Mouse (Mus musculus): ENCODE data around the gene Ndufs7. TPM values are rescaled to one million over a fixed set of nuclear protein-coding genes. Genes with fewer than 3 reads are reported as not detected.

Gene Ndufs7
- 188 and 220 TPM in 2 replicates for polyA plus RNA-seq (2012; rRNA removed)

DNA sequence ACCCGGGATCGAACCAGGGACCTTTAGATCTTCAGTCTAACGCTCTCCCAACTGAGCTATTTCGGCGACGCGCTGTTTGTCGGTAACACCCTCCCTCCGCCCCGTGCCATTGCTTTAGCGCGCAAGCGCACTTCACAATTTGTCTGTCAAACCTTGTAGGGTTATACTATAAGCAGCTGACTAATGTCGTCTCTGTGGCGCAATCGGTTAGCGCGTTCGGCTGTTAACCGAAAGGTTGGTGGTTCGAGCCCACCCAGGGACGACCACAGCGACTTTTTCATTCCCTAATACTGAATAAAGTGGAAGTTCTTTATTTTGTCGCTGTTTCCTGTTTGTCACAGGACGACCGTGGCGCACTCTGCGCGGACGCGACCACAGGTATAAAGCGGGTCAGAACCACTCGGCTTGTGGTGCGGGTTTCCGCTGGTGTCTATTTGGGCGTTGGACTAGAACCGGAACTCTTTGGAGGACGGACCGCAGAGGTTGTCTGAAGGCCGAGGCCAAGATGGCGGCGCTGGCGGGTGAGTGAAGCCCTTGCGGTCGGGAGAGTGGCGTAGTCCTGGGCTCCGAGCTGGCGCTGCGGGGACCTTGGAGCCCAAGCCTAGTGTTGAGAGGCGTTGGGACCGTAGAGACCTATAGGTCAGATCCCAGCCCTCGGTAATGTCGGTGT lies at the start of gene Ndufs7:
TSS of gene Ndufs7 (plus strand) at position 151 of the 670 bp plus-strand sequence.

GRCm38 (mm10) chr10:80226416-80227165 lies 22.3 kb upstream of the Ndufs7 start, which contains the start of gene Mum1:
TSS of gene Mum1 (plus strand) at chr10:80226434.

DNA sequence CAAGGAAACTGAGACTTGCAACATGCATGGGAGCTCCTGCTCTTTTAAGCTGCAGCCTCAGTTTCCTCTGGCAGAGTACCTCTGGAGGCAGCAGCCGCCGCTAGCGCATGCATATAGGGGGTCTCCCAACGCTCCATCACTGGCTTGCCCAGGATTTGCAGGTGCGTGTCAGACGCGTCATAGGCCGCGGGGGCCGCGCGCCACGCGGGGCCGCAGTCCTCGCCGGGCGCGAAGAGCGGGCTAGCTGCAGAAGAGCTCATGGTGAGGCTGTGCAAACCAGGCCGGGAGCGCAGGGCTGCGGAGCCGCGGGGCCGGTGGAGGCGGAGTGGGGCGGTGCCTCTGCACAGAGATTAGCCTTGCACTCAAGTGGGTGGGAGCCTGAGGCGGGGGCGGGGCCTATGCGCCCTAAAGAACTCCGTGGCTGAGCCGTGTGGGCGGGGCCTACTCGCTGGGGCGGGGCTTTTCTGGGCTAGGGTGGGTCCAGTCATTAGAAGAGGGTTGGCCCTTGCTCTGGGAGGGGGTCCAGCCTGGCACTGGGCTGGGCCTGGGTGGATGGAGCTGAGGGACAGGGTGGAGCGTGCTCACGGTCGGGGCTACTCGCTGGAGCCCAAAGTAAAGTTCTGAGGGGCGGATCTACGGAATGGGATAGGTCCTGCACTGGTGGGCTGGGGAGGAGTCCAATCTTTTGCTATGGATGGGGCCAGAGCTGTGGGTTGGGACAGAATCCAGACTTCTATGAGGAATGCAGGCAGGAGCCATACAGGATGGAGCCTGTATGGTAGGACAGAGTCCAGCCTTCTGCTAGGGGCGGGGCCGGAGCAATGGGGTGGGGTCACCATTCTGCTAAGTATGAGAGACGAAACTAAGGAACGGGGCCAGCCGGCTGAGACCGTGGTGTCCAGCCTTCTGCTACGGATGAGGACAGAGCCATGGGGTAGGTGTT lies 12.0 kb downstream of the Ndufs7 start, which contains the start of the genes Gamt and Dazap1:
TSS of gene Gamt (minus strand) at position 371 of the 943 bp plus-strand sequence.
TSS of gene Dazap1 (plus strand) at position 845 of the 943 bp plus-strand sequence.

GRCm38 (mm10) chr10:80292251-80293146 lies 43.6 kb downstream of the Ndufs7 start, which contains the start of gene Rps15:
TSS of gene Rps15 (plus strand) at chr10:80292453.

GRCm38 (mm10) chr10:80295618-80296425 lies 46.9 kb downstream of the Ndufs7 start, which contains the start of gene Apc2:
TSS of gene Apc2 (plus strand) at chr10:80295977.

Other genes starting within 250 kb of the Ndufs7 start
- 12.5 and 14.7 TPM in 2 replicates for gene Arhgap45, start 232.5 kb upstream of the Ndufs7 start, polyA plus RNA-seq (2012; rRNA removed)
- 194 and 280 TPM in 2 replicates for gene Polr2e, start 209.3 kb upstream of the Ndufs7 start, polyA plus RNA-seq (2012; rRNA removed)
- 416 and 440 TPM in 2 replicates for gene Gpx4, start 202.0 kb upstream of the Ndufs7 start, polyA plus RNA-seq (2012; rRNA removed)
- 16.6 and 19.3 TPM in 2 replicates for gene Sbno2, start 143.6 kb upstream of the Ndufs7 start, polyA plus RNA-seq (2012; rRNA removed)
- gene Stk11, start 133.3 kb upstream of the Ndufs7 start, polyA plus RNA-seq (2012; rRNA removed), result 119 and 142 TPM in 2 replicates
- gene Atp5d, start 110.5 kb upstream of the Ndufs7 start, polyA plus RNA-seq (2012; rRNA removed), result 329 and 334 TPM in 2 replicates
- gene Cbarp, start 108.3 kb upstream of the Ndufs7 start, polyA plus RNA-seq (2012; rRNA removed), result 33.8 and 39.4 TPM in 2 replicates
- gene Midn, start 100.8 kb upstream of the Ndufs7 start, polyA plus RNA-seq (2012; rRNA removed), result 171 and 228 TPM in 2 replicates
- gene Cirbp, start 83.1 kb upstream of the Ndufs7 start, polyA plus RNA-seq (2012; rRNA removed), result 260 and 305 TPM in 2 replicates
- 15.7 and 18.1 TPM in 2 replicates for gene 1600002K03Rik, start 76.2 kb upstream of the Ndufs7 start, polyA plus RNA-seq (2012; rRNA removed)
- 47.6 and 65.6 TPM in 2 replicates for gene Efna2, start 69.6 kb upstream of the Ndufs7 start, polyA plus RNA-seq (2012; rRNA removed)
- gene Mum1, start 22.7 kb upstream of the Ndufs7 start, polyA plus RNA-seq (2012; rRNA removed), result 115 and 164 TPM in 2 replicates
- 11.8 and 25.1 TPM in 2 replicates for gene Gamt, start 11.9 kb downstream of the Ndufs7 start, polyA plus RNA-seq (2012; rRNA removed)
- 156 and 213 TPM in 2 replicates for gene Dazap1, start 12.4 kb downstream of the Ndufs7 start, polyA plus RNA-seq (2012; rRNA removed)
- 3,440 and 4,629 TPM in 2 replicates for gene Rps15, start 43.3 kb downstream of the Ndufs7 start, polyA plus RNA-seq (2012; rRNA removed)
- gene Apc2, start 46.9 kb downstream of the Ndufs7 start, polyA plus RNA-seq (2012; rRNA removed), result 48.8 and 63.3 TPM in 2 replicates
- 30.4 and 34.3 TPM in 2 replicates for gene 2310011J03Rik, start 71.4 kb downstream of the Ndufs7 start, polyA plus RNA-seq (2012; rRNA removed)
- 3.1 and 4.9 TPM in 2 replicates for gene Pcsk4, start 80.4 kb downstream of the Ndufs7 start, polyA plus RNA-seq (2012; rRNA removed)
- gene Reep6, start 80.8 kb downstream of the Ndufs7 start, polyA plus RNA-seq (2012; rRNA removed), result 2.0 and 3.5 TPM in 2 replicates
- 0.52 and 0.75 TPM in 2 replicates for gene Adamtsl5, start 99.3 kb downstream of the Ndufs7 start, polyA plus RNA-seq (2012; rRNA removed)
- gene Plk5, start 107.3 kb downstream of the Ndufs7 start, polyA plus RNA-seq (2012; rRNA removed), result 0.26 and 0.29 TPM in 2 replicates
- gene Mex3d, start 138.5 kb downstream of the Ndufs7 start, polyA plus RNA-seq (2012; rRNA removed), result 57.7 and 74.4 TPM in 2 replicates
- gene Mbd3, start 150.4 kb downstream of the Ndufs7 start, polyA plus RNA-seq (2012; rRNA removed), result 289 and 353 TPM in 2 replicates
- gene Uqcr11, start 157.7 kb downstream of the Ndufs7 start, polyA plus RNA-seq (2012; rRNA removed), result 428 and 554 TPM in 2 replicates
- 222 and 230 TPM in 2 replicates for gene Tcf3, start 184.5 kb downstream of the Ndufs7 start, polyA plus RNA-seq (2012; rRNA removed)
- gene Onecut3, start 245.7 kb downstream of the Ndufs7 start, polyA plus RNA-seq (2012; rRNA removed), result 5.6 and 6.1 TPM in 2 replicates

Data from central nervous system, embryonic 11.5 days (tissue).